Mouse (Mus musculus): ENCODE data around the gene Olfr194. TPM values are rescaled to one million over a fixed set of nuclear protein-coding genes. Genes with fewer than 3 reads are reported as not detected.
"Not testable (repeated sequence)": the region's sequence is repeated elsewhere in the genome, so short reads cannot be mapped to it uniquely, and the experiment has no call there.

Olfr194 gene
- not detected for total RNA-seq (2022)

GRCm38 (mm10) chr16:59120969-59121368, at the start of gene Olfr194:
Olfr194 (minus strand) TSS chr16:59121069.
- DNase-seq (ENCODE audit: low spot score): no peak

GRCm38 (mm10) chr16:59170354-59170753, 49.5 kb upstream of the Olfr194 start, which contains the start of gene Olfr196:
Olfr196 (minus strand) TSS chr16:59170454.
- no peak for DNase-seq (ENCODE audit: low spot score)

GRCm38 (mm10) chr16:59151996-59152395, 31.1 kb upstream of the Olfr194 start:
- DNase-seq (ENCODE audit: low spot score): no peak

- DNase-seq (ENCODE audit: low spot score): no peak
Measured at GRCm38 (mm10) chr16:59146746-59147145, 25.9 kb upstream of the Olfr194 start, which contains the start of gene Olfr195. Olfr195 (plus strand) TSS chr16:59147046.

- DNase-seq (ENCODE audit: low spot score): no peak
Measured at GRCm38 (mm10) chr16:59141105-59141504, 20.2 kb upstream of the Olfr194 start.

- DNase-seq (ENCODE audit: low spot score): no peak
Measured at GRCm38 (mm10) chr16:59130740-59131139, 9.9 kb upstream of the Olfr194 start.

- DNase-seq (ENCODE audit: low spot score): no peak
Measured at GRCm38 (mm10) chr16:59111781-59112180, 9.1 kb downstream of the Olfr194 start, which contains the start of gene Olfr193. Olfr193 (minus strand) TSS chr16:59111881.

- not testable (repeated sequence) for DNase-seq (ENCODE audit: low spot score)
Measured at GRCm38 (mm10) chr16:59108522-59108921, 12.3 kb downstream of the Olfr194 start.

- no peak for DNase-seq (ENCODE audit: low spot score)
Measured at GRCm38 (mm10) chr16:59105312-59105711, 15.6 kb downstream of the Olfr194 start.

GRCm38 (mm10) chr16:59089722-59090121, 31.1 kb downstream of the Olfr194 start, which contains the start of gene Olfr191:
Olfr191 (minus strand) TSS chr16:59089822.
- not testable (repeated sequence) for DNase-seq (ENCODE audit: low spot score)

GRCm38 (mm10) chr16:59081113-59081512, 39.8 kb downstream of the Olfr194 start:
- DNase-seq (ENCODE audit: low spot score): not testable (repeated sequence)

- no peak for DNase-seq (ENCODE audit: low spot score)
Measured at GRCm38 (mm10) chr16:59077905-59078304, 43.0 kb downstream of the Olfr194 start, which contains the start of gene Olfr190. Olfr190 (minus strand) TSS chr16:59078005.

- no peak for DNase-seq (ENCODE audit: low spot score)
Measured at GRCm38 (mm10) chr16:59073520-59073919, 47.3 kb downstream of the Olfr194 start.

GRCm38 (mm10) chr16:59071755-59072154, 49.1 kb downstream of the Olfr194 start:
- DNase-seq (ENCODE audit: low spot score): no peak

Other genes starting within 250 kb of the Olfr194 start
- not detected for gene Olfr177, start 246.3 kb downstream of the Olfr194 start, total RNA-seq (2022)
- gene Olfr178, start 229.0 kb downstream of the Olfr194 start, total RNA-seq (2022): not detected
- gene Olfr181, start 192.3 kb downstream of the Olfr194 start, total RNA-seq (2022): not detected
- gene Olfr180, start 191.7 kb downstream of the Olfr194 start, total RNA-seq (2022): not detected
- not detected for gene Olfr183, start 125.7 kb downstream of the Olfr194 start, total RNA-seq (2022)
- not detected for gene Olfr186, start 90.8 kb downstream of the Olfr194 start, total RNA-seq (2022)
- gene Olfr187, start 81.3 kb downstream of the Olfr194 start, total RNA-seq (2022): not detected
- not detected for gene Olfr190, start 43.1 kb downstream of the Olfr194 start, total RNA-seq (2022)
- gene Olfr191, start 31.2 kb downstream of the Olfr194 start, total RNA-seq (2022): not detected
- gene Olfr193, start 9.2 kb downstream of the Olfr194 start, total RNA-seq (2022): not detected
- gene Olfr195, start 26.0 kb upstream of the Olfr194 start, total RNA-seq (2022): not detected
- not detected for gene Olfr196, start 49.4 kb upstream of the Olfr194 start, total RNA-seq (2022)
- gene Olfr198, start 82.5 kb upstream of the Olfr194 start, total RNA-seq (2022): not detected
- gene Olfr199, start 98.7 kb upstream of the Olfr194 start, total RNA-seq (2022): not detected
- not detected for gene Olfr201, start 151.6 kb upstream of the Olfr194 start, total RNA-seq (2022)
- gene Olfr202, start 165.7 kb upstream of the Olfr194 start, total RNA-seq (2022): not detected
- not detected for gene Olfr203, start 177.8 kb upstream of the Olfr194 start, total RNA-seq (2022)
- gene Olfr204, start 197.2 kb upstream of the Olfr194 start, total RNA-seq (2022): not detected
- not detected for gene Olfr205, start 210.1 kb upstream of the Olfr194 start, total RNA-seq (2022)
- gene Olfr206, start 228.2 kb upstream of the Olfr194 start, total RNA-seq (2022): not detected
- not detected for gene Olfr209, start 242.9 kb upstream of the Olfr194 start, total RNA-seq (2022)